8 mouse cellular contexts compared by ENCODE assay signal in the genomic region with DNA sequence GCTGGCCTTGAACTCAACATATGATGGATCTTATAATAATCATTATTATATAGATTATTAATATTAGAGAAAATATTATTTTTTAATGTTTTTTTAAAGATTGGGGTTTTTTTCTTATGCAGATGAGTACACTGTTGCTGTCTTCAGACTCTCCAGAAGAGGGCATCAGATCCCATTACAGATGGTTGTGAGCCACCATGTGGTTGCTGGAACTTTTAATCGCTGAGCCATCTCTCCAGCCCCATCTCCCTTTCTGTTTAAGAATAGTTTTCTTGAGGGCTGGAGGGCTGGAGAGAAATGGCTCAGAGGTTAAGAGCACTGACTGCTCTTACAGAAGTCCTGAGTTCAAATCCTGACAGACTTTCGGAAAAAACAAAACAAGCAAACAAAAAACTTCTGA. TPM values are rescaled to one million over a fixed set of nuclear protein-coding genes. Genes with fewer than 3 reads are reported as not detected.
DNase-seq lines count a peak whose midpoint lies in the region; ATAC-seq and TF ChIP-seq lines count a peak whose summit lies in the region.

No protein-coding gene starts in this region.

- H3K27ac ChIP-seq in left cerebral cortex, adult 2 months: no peak overlapping the region

- no peak overlapping the region for H3K4me3 ChIP-seq in left cerebral cortex, adult 2 months

- intact Hi-C loops in left cerebral cortex, adult 2 months (cut with DNase I): loop anchor here (2.0 kb wide), 1 partner anchor 59 kb away; no protein-coding TSS in a partner anchor

- peak; percentile 84 for TF ChIP-seq CTCF in left cerebral cortex, adult 2 months (IDR thresholded peaks at IDR 0.05)
- TF ChIP-seq CTCF in brain, embryonic 14.5 days (IDR thresholded peaks at IDR 0.05; ENCODE audit: borderline replicate concordance, extremely low read depth, insufficient read depth, insufficient read length): peak; percentile 54; the same call in 1 of the 2 replicates

- ATAC-seq in megakaryocyte progenitor cell, adult 5-6 weeks (replicated peaks; ENCODE audit: poor library complexity): no peak

- peak; percentile 35 for DNase-seq in cerebellum, adult 8-10 months
- DNase-seq in cerebellum, adult 9-11 months: no peak
- DNase-seq in left cerebral cortex, adult 2 months (ENCODE audit: extremely low spot score in 1 of 2, low spot score in 2 of 2): no peak
- no peak for DNase-seq in left cerebral cortex, adult 18-20 months (ENCODE audit: low spot score in 2 of 2)
- DNase-seq in brain, embryonic 14.5 days (ENCODE audit: low read depth): peak; percentile 31
- peak; percentile 66 for DNase-seq in naive thymus-derived CD4-positive, alpha-beta T cell, adult 2 months (ENCODE audit: low read depth)
- DNase-seq in urinary bladder, adult 18-20 months (ENCODE audit: low spot score in 2 of 2): no peak

- no peak for TF ChIP-seq POLR2A in brain, embryonic 14.5 days (IDR thresholded peaks at IDR 0.05; ENCODE audit: borderline replicate concordance, extremely low read depth, insufficient read depth, insufficient read length, poor library complexity, severe bottlenecking)

RNA-seq across cellular contexts. Expression of a gene that starts 4.5 kb away (rescaled TPM):
- 100 to 1,000 TPM; 476 to 536 TPM for total RNA-seq in left cerebral cortex, adult 2 months (2021)
- total RNA-seq in left cerebral cortex, adult 18-20 months (2021): 100 to 1,000 TPM; 517 to 561 TPM
- polyA plus RNA-seq in brain, embryonic 14.5 days (2012; rRNA removed): 685 and 1,025 TPM in 2 replicates
- 1,168 and 1,276 TPM in 2 replicates for total RNA-seq in megakaryocyte progenitor cell, adult 5-6 weeks (2015)
- total RNA-seq in megakaryocyte progenitor cell, adult 5-6 weeks (2017): 222 and 291 TPM in 2 replicates

RNA-seq across cellular contexts. Expression of a gene that starts 8.7 kb away (rescaled TPM):
- total RNA-seq in left cerebral cortex, adult 2 months (2021): 1 to 10 TPM; 5.9 to 7.4 TPM
- 1 to 10 TPM; 6.6 to 8.0 TPM for total RNA-seq in left cerebral cortex, adult 18-20 months (2021)
- 0.21 and 0.45 TPM in 2 replicates for polyA plus RNA-seq in brain, embryonic 14.5 days (2012; rRNA removed)
- total RNA-seq in megakaryocyte progenitor cell, adult 5-6 weeks (2015): not detected in 2 replicates
- total RNA-seq in megakaryocyte progenitor cell, adult 5-6 weeks (2017): not detected in 2 replicates

RNA-seq across cellular contexts. Expression of a gene that starts 16.9 kb away (rescaled TPM):
- 1 to 10 TPM; 1.9 to 3.8 TPM for total RNA-seq in left cerebral cortex, adult 2 months (2021)
- total RNA-seq in left cerebral cortex, adult 18-20 months (2021): 1 to 10 TPM; 2.4 to 2.9 TPM
- 1.7 and 2.1 TPM in 2 replicates for polyA plus RNA-seq in brain, embryonic 14.5 days (2012; rRNA removed)
- total RNA-seq in megakaryocyte progenitor cell, adult 5-6 weeks (2015): not detected in 2 replicates
- 0.14 TPM in 1 of 2 replicates, not detected in the other for total RNA-seq in megakaryocyte progenitor cell, adult 5-6 weeks (2017)

RNA-seq across cellular contexts. Expression of a gene that starts 21.8 kb away (rescaled TPM):
- 10 to 100 TPM; 38.3 to 42.8 TPM for total RNA-seq in left cerebral cortex, adult 2 months (2021)
- 10 to 100 TPM; 35.4 to 45.0 TPM for total RNA-seq in left cerebral cortex, adult 18-20 months (2021)
- polyA plus RNA-seq in brain, embryonic 14.5 days (2012; rRNA removed): 5.2 and 7.7 TPM in 2 replicates
- not detected in 2 replicates for total RNA-seq in megakaryocyte progenitor cell, adult 5-6 weeks (2015)
- not detected in 2 replicates for total RNA-seq in megakaryocyte progenitor cell, adult 5-6 weeks (2017)

RNA-seq across cellular contexts. Expression of a gene that starts 23.6 kb away (rescaled TPM):
- total RNA-seq in left cerebral cortex, adult 2 months (2021): 10 to 100 TPM; 68.2 to 71.0 TPM
- total RNA-seq in left cerebral cortex, adult 18-20 months (2021): 10 to 100 TPM; 66.1 to 77.7 TPM
- 88.7 and 125 TPM in 2 replicates for polyA plus RNA-seq in brain, embryonic 14.5 days (2012; rRNA removed)
- 64.8 and 78.7 TPM in 2 replicates for total RNA-seq in megakaryocyte progenitor cell, adult 5-6 weeks (2015)
- total RNA-seq in megakaryocyte progenitor cell, adult 5-6 weeks (2017): 32.6 and 43.9 TPM in 2 replicates

Comparison
In these comparisons a context has a peak if more than half of its experiments do, and no peak if none do; other contexts are left out.
1. DNase-seq: peak in cerebellum, adult 8-10 months (single experiment), brain, embryonic 14.5 days (single experiment) and naive thymus-derived CD4-positive, alpha-beta T cell, adult 2 months (single experiment); none in cerebellum, adult 9-11 months (single experiment), left cerebral cortex, adult 2 months (0 of 2), left cerebral cortex, adult 18-20 months (0 of 2) and urinary bladder, adult 18-20 months (0 of 2).
2. RNA of a gene that starts 8.7 kb away (total RNA-seq): 6.6 to 8.0 TPM in left cerebral cortex, adult 18-20 months and 5.9 to 7.4 TPM in left cerebral cortex, adult 2 months; not detected in megakaryocyte progenitor cell, adult 5-6 weeks; every median in the first group is over 4 times any median in the second.